Mouse (Mus musculus) small intestine, adult 2 months (tissue): ENCODE data around the gene Lrfn2.

Experiments
- CTCF ChIP-seq: fragments of 200-500 bp; IDR thresholded peaks from 2 replicates; pipeline ENCODE4 v1.5.1; 2012; ENCODE audit warnings: low read depth, mild to moderate bottlenecking, control low read depth, inconsistent platforms, low read length, moderate library complexity, mixed read lengths; ENCODE audit not compliant: insufficient replicate concordance, insufficient read length; ENCODE audit errors: extremely low read depth
- POLR2A ChIP-seq: fragments of 200-500 bp; IDR thresholded peaks from 2 replicates; pipeline ENCODE4 v1.6.1; 2012; ENCODE audit warnings: low read depth, mild to moderate bottlenecking, control low read depth, inconsistent platforms, low read length, moderate library complexity

GRCm38 (mm10) chr17:48946315-48946714 is 14.1 kb downstream of the Lrfn2 start:
- TF ChIP-seq CTCF (no peak), POLR2A (no peak)
